Mouse (Mus musculus) CH12.LX (cell line): Measurements from ENCODE around the gene Fam227b.

Experiments
- CHD2 ChIP-seq: IDR thresholded peaks from 2 replicates; pipeline ENCODE4 v1.6.1; 2011; ENCODE audit warnings: low read length, improper control_type of control experiment
- CTCF ChIP-seq, 2 experiments: IDR thresholded peaks in 1 of 2; conservative IDR thresholded peaks in 1 of 2; 2 replicates each; pipeline ENCODE4 v1.5.1; 2011 to 2012; ENCODE audit warnings: low read depth in 2 of 2, low read length in 2 of 2, improper control_type of control experiment in 1 of 2, inconsistent platforms in 1 of 2, mild to moderate bottlenecking in 1 of 2, moderate library complexity in 1 of 2
- MAX ChIP-seq: IDR thresholded peaks from 2 replicates; pipeline ENCODE4 v1.6.1; 2011; ENCODE audit warnings: low read length, improper control_type of control experiment
- MYC ChIP-seq: IDR thresholded peaks from 2 replicates; pipeline ENCODE4 v1.6.1; 2011; ENCODE audit warnings: low read depth, mild to moderate bottlenecking, improper control_type of control experiment, low read length
- NELFE ChIP-seq: IDR thresholded peaks from 2 replicates; pipeline ENCODE4 v1.6.1; 2011; ENCODE audit warnings: low read depth, low read length, improper control_type of control experiment
- POLR2A ChIP-seq: IDR thresholded peaks from 2 replicates; pipeline ENCODE4 v1.6.1; 2011; ENCODE audit warnings: low read depth, mild to moderate bottlenecking, improper control_type of control experiment, low read length
- ZC3H11A ChIP-seq: IDR thresholded peaks from 2 replicates; pipeline ENCODE4 v1.6.1; 2012; ENCODE audit warnings: low read depth, mild to moderate bottlenecking, inconsistent platforms, low read length, improper control_type of control experiment

GRCm38 (mm10) chr2:126045621-126046020 lies 106.2 kb downstream of the Fam227b start:
- TF ChIP-seq CTCF (conservative IDR thresholded peaks at IDR 0.05 in 1 of 2, IDR thresholded peaks at IDR 0.05 in 1 of 2; ENCODE audit: low read depth in 2 of 2, low read length in 2 of 2): no peak
- no peak for TF ChIP-seq POLR2A
- TF ChIP-seq MAX: no peak
- no peak for TF ChIP-seq MYC
- no peak for TF ChIP-seq ZC3H11A
- no peak for TF ChIP-seq NELFE
- no peak for TF ChIP-seq CHD2
